Mouse (Mus musculus): ENCODE measurements around the gene Ppa1. TPM values are rescaled to one million over a fixed set of nuclear protein-coding genes. Genes with fewer than 3 reads are reported as not detected.

Gene Ppa1
- polyA plus RNA-seq, 1 experiment: 121 TPM

- no peak for DNase-seq (ENCODE audit: low read depth)
- no peak for TF ChIP-seq CTCF (IDR thresholded peaks at IDR 0.05; ENCODE audit: borderline replicate concordance, extremely low read depth, insufficient read depth, insufficient read length)
- no peak for TF ChIP-seq POLR2A (IDR thresholded peaks at IDR 0.05; ENCODE audit: borderline replicate concordance, extremely low read depth, insufficient read depth, insufficient read length, poor library complexity, severe bottlenecking)
Measured at GRCm38 (mm10) chr10:61697028-61697427, 48.7 kb downstream of the Ppa1 start.

GRCm38 (mm10) chr10:61704663-61705062 is 56.3 kb downstream of the Ppa1 start:
- no peak for TF ChIP-seq POLR2A (IDR thresholded peaks at IDR 0.05; ENCODE audit: borderline replicate concordance, extremely low read depth, insufficient read depth, insufficient read length, poor library complexity, severe bottlenecking)
- no peak for TF ChIP-seq CTCF (IDR thresholded peaks at IDR 0.05; ENCODE audit: borderline replicate concordance, extremely low read depth, insufficient read depth, insufficient read length)
- DNase-seq (ENCODE audit: low read depth): peak; percentile 26

DNA sequence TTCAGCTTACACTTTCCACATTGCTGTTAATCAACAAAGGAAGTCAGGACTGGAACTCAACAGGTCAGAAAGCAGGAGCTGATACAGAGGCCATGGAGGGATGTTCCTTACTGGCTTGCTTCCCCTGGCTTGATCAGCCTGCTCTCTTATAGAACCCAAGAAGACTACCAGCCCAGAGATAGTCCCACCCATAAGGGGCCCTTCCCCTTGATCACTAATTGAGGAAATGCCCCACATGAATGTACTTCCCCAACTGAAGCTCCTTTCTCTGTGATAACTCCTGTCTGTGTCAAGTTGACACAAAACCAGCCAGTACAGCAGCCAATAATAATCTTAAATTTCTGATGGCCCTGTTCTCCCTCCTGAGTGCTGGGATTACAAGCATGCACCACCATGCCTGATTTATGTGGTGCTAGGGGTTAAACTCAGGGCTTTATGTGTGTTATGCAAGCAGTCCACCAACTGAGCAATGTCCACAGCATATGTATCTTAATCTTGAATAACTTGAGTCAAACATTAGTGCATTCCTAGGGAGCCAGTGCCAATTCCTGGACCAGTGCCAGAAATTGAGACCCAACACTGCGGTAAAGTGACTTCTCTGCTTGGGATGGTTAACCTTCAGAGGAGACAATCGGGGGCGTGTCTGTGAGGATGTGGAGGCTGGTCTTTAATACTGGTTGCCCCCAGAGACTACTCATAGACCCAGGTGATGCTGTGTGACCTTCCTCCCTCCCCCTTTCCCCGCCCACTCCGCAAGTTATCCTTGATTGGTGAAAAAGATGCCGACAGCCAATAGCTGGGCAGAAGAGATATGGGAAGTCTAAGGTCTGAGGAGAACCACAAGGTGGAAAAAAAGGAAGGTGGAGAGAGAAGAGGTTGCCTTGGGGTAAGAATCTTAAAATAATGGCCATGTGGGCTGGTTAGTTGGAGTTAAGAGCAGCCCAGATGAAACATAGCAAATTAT is 58.3 kb downstream of the Ppa1 start:
- no peak for DNase-seq (ENCODE audit: low read depth)
- TF ChIP-seq POLR2A (IDR thresholded peaks at IDR 0.05; ENCODE audit: borderline replicate concordance, extremely low read depth, insufficient read depth, insufficient read length, poor library complexity, severe bottlenecking) (no peak), CTCF (IDR thresholded peaks at IDR 0.05; ENCODE audit: borderline replicate concordance, extremely low read depth, insufficient read depth, insufficient read length) (no peak)

DNA sequence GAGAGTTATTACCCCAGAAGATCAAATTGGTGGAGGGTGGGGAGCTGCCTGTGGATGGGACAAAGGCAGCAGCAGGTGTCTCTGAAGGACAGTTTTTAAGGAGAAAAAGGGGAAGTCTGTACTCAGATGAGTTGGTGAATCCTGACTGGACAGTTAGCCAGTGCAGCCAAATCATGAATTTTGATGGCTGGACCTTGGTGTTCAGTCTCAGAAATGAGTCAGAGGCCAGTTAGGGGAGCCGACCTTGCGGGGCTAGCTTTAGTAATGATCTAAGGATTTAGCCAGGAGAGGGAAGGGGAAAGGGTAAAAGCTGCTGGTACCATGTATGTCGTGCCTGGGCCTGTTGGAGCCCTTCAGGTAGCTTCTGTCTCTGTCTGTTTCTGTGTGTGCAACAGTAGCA is 65.2 kb downstream of the Ppa1 start:
- no peak for DNase-seq (ENCODE audit: low read depth)
- TF ChIP-seq CTCF (IDR thresholded peaks at IDR 0.05; ENCODE audit: borderline replicate concordance, extremely low read depth, insufficient read depth, insufficient read length): no peak

DNA sequence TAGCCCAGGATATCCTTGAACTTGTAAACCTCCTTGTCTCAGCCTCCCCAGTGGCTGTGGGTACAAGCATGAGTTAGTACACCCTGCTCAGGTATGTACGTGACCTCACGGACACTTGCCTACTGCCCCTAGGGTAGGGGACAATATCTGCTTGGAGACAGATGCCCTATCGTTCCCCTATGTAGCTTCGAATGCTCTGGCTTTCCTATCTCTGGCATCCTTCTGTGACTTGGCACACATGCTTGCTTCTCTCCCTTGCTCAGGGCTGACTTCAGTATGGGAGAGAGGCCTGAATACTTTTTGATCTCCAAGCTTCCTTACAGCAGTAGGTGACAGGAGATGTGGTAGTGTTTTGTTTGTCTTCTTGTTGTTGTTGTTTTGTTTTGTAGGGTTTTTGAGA is 65.8 kb downstream of the Ppa1 start:
- no peak for DNase-seq (ENCODE audit: low read depth)
- TF ChIP-seq POLR2A (IDR thresholded peaks at IDR 0.05; ENCODE audit: borderline replicate concordance, extremely low read depth, insufficient read depth, insufficient read length, poor library complexity, severe bottlenecking) (no peak), CTCF (IDR thresholded peaks at IDR 0.05; ENCODE audit: borderline replicate concordance, extremely low read depth, insufficient read depth, insufficient read length) (no peak)

DNA sequence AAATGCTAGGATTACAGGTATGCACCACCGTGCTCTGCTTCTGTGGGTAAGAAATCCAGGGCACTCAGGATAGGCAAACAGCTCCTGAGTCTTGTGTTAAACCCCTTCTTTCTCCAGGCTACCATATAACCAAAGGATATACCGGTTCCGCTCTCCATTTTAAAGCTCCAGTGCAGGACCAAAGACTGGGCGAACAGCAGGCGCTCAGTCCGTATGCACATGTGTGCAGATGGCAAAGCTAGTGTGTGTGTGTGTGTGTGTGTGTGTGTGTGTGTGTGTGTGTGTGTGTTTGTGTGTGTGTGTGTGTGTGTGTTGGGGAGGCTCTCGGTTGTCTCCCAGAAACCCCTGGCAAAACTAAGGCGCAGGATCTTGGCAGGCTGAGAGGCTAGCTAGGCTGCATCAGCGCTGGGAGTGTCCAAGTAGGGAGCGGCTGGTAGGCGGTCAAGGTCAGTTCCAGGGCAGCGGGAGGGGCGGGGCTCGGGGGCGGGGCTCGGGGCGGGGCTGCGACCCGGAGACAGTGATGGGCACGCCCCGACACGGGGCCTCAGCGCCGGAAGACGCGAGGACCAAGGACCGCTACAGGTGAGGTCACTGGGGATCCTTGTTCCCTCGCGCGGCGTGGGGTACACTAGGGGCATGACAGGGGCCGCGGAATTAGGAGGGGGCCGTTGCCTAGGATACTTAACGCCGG is 66.6 kb downstream of the Ppa1 start, which contains the start of gene Aifm2:
TSS of gene Aifm2 (plus strand) at position 493 of the 691 bp plus-strand sequence.
- TF ChIP-seq POLR2A (IDR thresholded peaks at IDR 0.05; ENCODE audit: borderline replicate concordance, extremely low read depth, insufficient read depth, insufficient read length, poor library complexity, severe bottlenecking) (no peak), CTCF (IDR thresholded peaks at IDR 0.05; ENCODE audit: borderline replicate concordance, extremely low read depth, insufficient read depth, insufficient read length) (no peak)
- DNase-seq (ENCODE audit: low read depth): peak; percentile 57

DNA sequence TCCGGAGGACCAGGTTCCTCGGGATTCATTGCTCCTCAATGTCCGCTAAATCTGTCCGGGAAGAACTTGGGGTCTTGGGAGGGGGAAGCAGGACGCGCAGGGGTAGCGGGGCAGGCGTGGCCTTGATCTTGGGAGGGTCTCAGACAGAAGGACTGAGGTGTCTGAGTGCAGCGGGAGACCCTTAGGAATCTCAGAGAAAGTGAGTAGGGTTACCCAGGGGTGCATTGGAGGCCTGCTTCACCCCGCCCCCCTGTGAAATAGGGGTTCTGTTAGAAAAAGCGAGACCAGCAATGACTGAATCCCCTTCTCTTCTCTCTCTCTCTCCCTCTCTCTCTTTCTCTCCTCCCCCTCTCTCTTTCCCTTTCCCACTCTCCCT is 67.1 kb downstream of the Ppa1 start:
- no peak for TF ChIP-seq CTCF (IDR thresholded peaks at IDR 0.05; ENCODE audit: borderline replicate concordance, extremely low read depth, insufficient read depth, insufficient read length)
- no peak for TF ChIP-seq POLR2A (IDR thresholded peaks at IDR 0.05; ENCODE audit: borderline replicate concordance, extremely low read depth, insufficient read depth, insufficient read length, poor library complexity, severe bottlenecking)
- no peak for DNase-seq (ENCODE audit: low read depth)

DNA sequence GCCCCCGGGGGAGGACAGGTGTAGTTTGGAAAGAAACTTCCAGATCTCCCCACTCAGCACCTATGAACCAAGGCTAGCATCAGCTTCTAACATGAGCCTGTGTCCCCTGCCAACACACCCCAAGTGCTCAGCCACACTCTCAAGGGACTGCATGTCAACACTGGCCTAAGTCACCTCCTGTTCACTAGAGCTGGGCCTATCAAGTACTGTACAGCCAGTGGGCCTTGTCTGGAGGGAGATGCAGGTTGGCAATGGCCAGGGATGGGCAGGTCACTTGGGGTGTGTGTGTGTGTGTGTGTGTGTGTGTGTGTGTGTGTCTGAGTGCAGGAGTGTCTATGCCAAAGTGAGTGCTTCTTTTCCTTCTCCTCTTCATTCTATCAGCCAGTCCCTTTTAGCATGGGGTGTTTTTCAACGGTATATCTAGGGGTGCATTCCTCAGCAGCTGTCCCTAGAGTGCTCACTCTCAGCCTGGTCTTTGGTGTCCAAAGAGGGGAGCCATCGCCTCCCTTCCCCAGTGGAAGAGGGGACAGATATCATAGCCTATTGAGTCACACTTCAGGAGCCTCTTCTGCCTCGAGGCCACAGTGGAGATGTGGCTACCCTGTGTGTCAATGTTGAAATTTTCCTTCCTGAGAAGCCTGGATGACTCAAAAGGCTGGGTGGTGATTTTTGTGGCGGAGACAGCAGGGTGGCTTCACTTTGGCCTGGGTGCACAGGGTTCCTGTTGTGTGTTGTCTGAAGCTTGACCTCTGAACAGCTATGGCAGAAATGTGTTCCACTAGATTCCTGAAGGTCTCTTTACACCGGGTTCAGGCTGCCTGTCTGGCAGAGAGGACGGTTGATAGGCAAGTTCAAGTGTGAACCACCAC is 67.9 kb downstream of the Ppa1 start:
- DNase-seq (ENCODE audit: low read depth): no peak

GRCm38 (mm10) chr10:61717406-61718296 is 69.3 kb downstream of the Ppa1 start:
- no peak for DNase-seq (ENCODE audit: low read depth)
- no peak for TF ChIP-seq CTCF (IDR thresholded peaks at IDR 0.05; ENCODE audit: borderline replicate concordance, extremely low read depth, insufficient read depth, insufficient read length)
- no peak for TF ChIP-seq POLR2A (IDR thresholded peaks at IDR 0.05; ENCODE audit: borderline replicate concordance, extremely low read depth, insufficient read depth, insufficient read length, poor library complexity, severe bottlenecking)

More for the DNA sequence above, 67.9 kb downstream of the Ppa1 start:
- TF ChIP-seq CTCF (IDR thresholded peaks at IDR 0.05; ENCODE audit: borderline replicate concordance, extremely low read depth, insufficient read depth, insufficient read length): no peak
- TF ChIP-seq POLR2A (IDR thresholded peaks at IDR 0.05; ENCODE audit: borderline replicate concordance, extremely low read depth, insufficient read depth, insufficient read length, poor library complexity, severe bottlenecking): no peak

- no peak for DNase-seq (ENCODE audit: low read depth)
- no peak for TF ChIP-seq POLR2A (IDR thresholded peaks at IDR 0.05; ENCODE audit: borderline replicate concordance, extremely low read depth, insufficient read depth, insufficient read length, poor library complexity, severe bottlenecking)
- no peak for TF ChIP-seq CTCF (IDR thresholded peaks at IDR 0.05; ENCODE audit: borderline replicate concordance, extremely low read depth, insufficient read depth, insufficient read length)
Measured at GRCm38 (mm10) chr10:61720331-61720730, 72.0 kb downstream of the Ppa1 start.

Measured in brain, embryonic 14.5 days (tissue).